Mouse (Mus musculus): ENCODE results near the gene Fbxo34.

- TF ChIP-seq POLR2A (IDR thresholded peaks at IDR 0.05; ENCODE audit: insufficient read depth, low read depth, low read length): no peak
- TF ChIP-seq CTCF (IDR thresholded peaks at IDR 0.05; ENCODE audit: insufficient read depth, low read depth, low read length): no peak
These were observed 82.3 kb downstream of the Fbxo34 start for GRCm38 (mm10) chr14:47532496-47532895.
